Mouse (Mus musculus): ENCODE measurements around the gene Agbl5. TPM values are rescaled to one million over a fixed set of nuclear protein-coding genes. Genes with fewer than 3 reads are reported as not detected.
A peak's percentile ranks its signal among the peaks of the same experiment; 100 is the strongest.
"Not testable (repeated sequence)": the region's sequence is repeated elsewhere in the genome, so short reads cannot be mapped to it uniquely, and the experiment has no call there.

The Agbl5 gene
- polyA plus RNA-seq, 1 experiment from 2014 or later, result 28.8 TPM

DNA sequence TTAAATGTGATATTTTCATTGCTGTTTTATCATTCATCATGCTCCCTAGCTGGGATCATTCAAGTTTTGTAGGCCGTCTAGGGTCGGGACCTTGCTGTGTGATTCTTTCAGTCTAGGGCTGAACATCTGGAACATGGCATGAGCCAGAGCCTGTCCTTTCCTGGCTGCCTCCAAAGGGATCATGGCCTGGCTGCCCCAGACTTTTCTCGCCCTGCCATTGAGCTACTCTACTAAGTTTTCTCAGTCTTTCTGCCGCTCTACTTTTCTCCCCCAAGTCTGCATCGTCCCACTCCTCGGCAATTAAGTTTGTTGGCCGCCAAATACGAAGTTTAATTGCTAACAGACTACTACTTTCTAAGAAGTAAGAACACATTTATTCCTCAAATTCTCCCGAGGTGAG lies 19.5 kb upstream of the Agbl5 start:
- no peaks in the 10 kb centered on the region for H3K27me3 ChIP-seq
- H3K4me2 ChIP-seq, result peak overlapping the region; percentile 88
- H3K9me3 ChIP-seq, result no peaks in the 10 kb centered on the region
- peaks cover 15% of the 10 kb centered on the region for H3K4me1 ChIP-seq
- ATAC-seq (ENCODE audit: low FRiP score), result peak; percentile 42; the same call in 1 of the 2 replicates
- peaks cover 58% of the 10 kb centered on the region for H3K36me3 ChIP-seq (replicated peaks)
- H3K9ac ChIP-seq, result peak overlapping the region; percentile 85
- peak overlapping the region; percentile 89 for H3K4me3 ChIP-seq (replicated peaks)
- 18% methylated on average over 9 of the region's 9 CpGs for WGBS
- no peak overlapping the region for H3K27ac ChIP-seq

- peak overlapping the region; percentile 85 for H3K9ac ChIP-seq
- 1% methylated on average over 62 of the region's 63 CpGs for WGBS
- no peaks in the 10 kb centered on the region for H3K9me3 ChIP-seq
- H3K4me3 ChIP-seq (replicated peaks), result peak overlapping the region; percentile 89
- H3K27ac ChIP-seq, result peak overlapping the region; percentile 50; the same call in 1 of the 2 replicates
- no peaks in the 10 kb centered on the region for H3K27me3 ChIP-seq
- peaks cover 59% of the 10 kb centered on the region for H3K36me3 ChIP-seq (replicated peaks)
- H3K4me2 ChIP-seq, result peak overlapping the region; percentile 88
- peaks cover 15% of the 10 kb centered on the region for H3K4me1 ChIP-seq
- ATAC-seq (ENCODE audit: low FRiP score), result peak; percentile 95
Observed at GRCm38 (mm10) chr5:30869405-30870130, 18.9 kb upstream of the Agbl5 start.

- H3K4me2 ChIP-seq, result peak overlapping the region; percentile 88
- no peak overlapping the region for H3K27ac ChIP-seq
- H3K36me3 ChIP-seq (replicated peaks), result peaks cover 59% of the 10 kb centered on the region
- ATAC-seq (ENCODE audit: low FRiP score), result no peak
- peaks cover 15% of the 10 kb centered on the region for H3K4me1 ChIP-seq
- peak overlapping the region; percentile 85 for H3K9ac ChIP-seq
- WGBS, result 21% methylated on average over 2 of the region's 2 CpGs
- no peaks in the 10 kb centered on the region for H3K27me3 ChIP-seq
- H3K4me3 ChIP-seq (replicated peaks), result peak overlapping the region; percentile 89
- H3K9me3 ChIP-seq, result no peaks in the 10 kb centered on the region
Observed at GRCm38 (mm10) chr5:30870131-30870406, 18.4 kb upstream of the Agbl5 start.

- Histone ChIP-seq H3K27ac (no peak overlapping the region), H3K9ac (no peak overlapping the region), H3K27me3 (no peaks in the 10 kb centered on the region), H3K4me2 (no peak overlapping the region), H3K4me3 (replicated peaks) (no peak overlapping the region), H3K4me1 (peaks cover 15% of the 10 kb centered on the region), H3K36me3 (replicated peaks) (peaks cover 66% of the 10 kb centered on the region), H3K9me3 (no peaks in the 10 kb centered on the region)
- WGBS, result 92% methylated on average over 9 of the region's 9 CpGs
- ATAC-seq (ENCODE audit: low FRiP score), result no peak
Observed at GRCm38 (mm10) chr5:30872574-30872973, 15.9 kb upstream of the Agbl5 start.

GRCm38 (mm10) chr5:30874365-30874764 lies 14.1 kb upstream of the Agbl5 start:
- no peaks in the 10 kb centered on the region for H3K9me3 ChIP-seq
- peaks cover 73% of the 10 kb centered on the region for H3K36me3 ChIP-seq (replicated peaks)
- peaks cover 10% of the 10 kb centered on the region for H3K4me1 ChIP-seq
- no peak overlapping the region for H3K4me2 ChIP-seq
- H3K9ac ChIP-seq, result no peak overlapping the region
- no peak overlapping the region for H3K27ac ChIP-seq
- WGBS, result 95% methylated on average over 7 of the region's 7 CpGs
- H3K4me3 ChIP-seq (replicated peaks), result no peak overlapping the region
- no peak for ATAC-seq (ENCODE audit: low FRiP score)
- H3K27me3 ChIP-seq, result no peaks in the 10 kb centered on the region

DNA sequence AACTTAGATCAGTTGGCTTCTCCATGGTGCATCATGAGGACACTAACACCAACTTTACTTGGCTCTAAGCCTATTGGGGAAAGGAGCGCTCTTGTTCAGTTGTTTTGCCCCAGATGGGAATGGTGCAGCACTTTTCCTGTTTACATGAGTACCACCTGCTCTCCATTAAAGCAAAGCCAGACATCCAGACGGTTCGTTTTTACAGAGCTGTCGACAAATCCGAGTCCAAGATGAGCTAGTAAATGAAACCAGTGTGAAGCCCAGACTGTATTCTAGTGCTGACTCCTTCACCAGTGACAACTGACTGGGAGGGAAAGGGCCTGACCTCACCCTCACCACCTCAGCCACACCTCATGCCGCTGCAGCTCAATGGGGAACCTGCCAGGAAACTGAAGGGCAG lies 9.9 kb upstream of the Agbl5 start:
- Histone ChIP-seq H3K36me3 (replicated peaks) (peaks cover 46% of the 10 kb centered on the region), H3K4me2 (no peak overlapping the region), H3K9me3 (no peaks in the 10 kb centered on the region), H3K9ac (no peak overlapping the region), H3K4me3 (replicated peaks) (no peak overlapping the region), H3K4me1 (no peaks in the 10 kb centered on the region), H3K27ac (no peak overlapping the region), H3K27me3 (no peaks in the 10 kb centered on the region)
- ATAC-seq (ENCODE audit: low FRiP score), result no peak
- 75% methylated on average over 6 of the region's 6 CpGs for WGBS

GRCm38 (mm10) chr5:30879347-30879943 lies 9.0 kb upstream of the Agbl5 start:
- Histone ChIP-seq H3K4me2 (no peak overlapping the region), H3K4me3 (replicated peaks) (no peak overlapping the region), H3K36me3 (replicated peaks) (peaks cover 38% of the 10 kb centered on the region), H3K9me3 (no peaks in the 10 kb centered on the region), H3K27ac (no peak overlapping the region), H3K9ac (no peak overlapping the region), H3K27me3 (no peaks in the 10 kb centered on the region), H3K4me1 (no peaks in the 10 kb centered on the region)
- 85% methylated on average over 5 of the region's 5 CpGs for WGBS
- no peak for ATAC-seq (ENCODE audit: low FRiP score)

GRCm38 (mm10) chr5:30881839-30882238 lies 6.7 kb upstream of the Agbl5 start:
- H3K27me3 ChIP-seq; H3K4me3 ChIP-seq (replicated peaks); H3K9ac ChIP-seq; H3K9me3 ChIP-seq; H3K4me2 ChIP-seq; ATAC-seq (ENCODE audit: low FRiP score); H3K27ac ChIP-seq; H3K4me1 ChIP-seq: not testable (repeated sequence)
- H3K36me3 ChIP-seq (replicated peaks), result peaks cover 14% of the 10 kb centered on the region
- 89% methylated on average over 4 of the region's 4 CpGs for WGBS

- Histone ChIP-seq H3K27me3 (no peaks in the 10 kb centered on the region), H3K4me2 (peak overlapping the region; percentile 69; the same call in 1 of the 2 replicates), H3K9me3 (no peaks in the 10 kb centered on the region), H3K4me1 (peaks cover 17% of the 10 kb centered on the region), H3K36me3 (replicated peaks) (peaks cover 9% of the 10 kb centered on the region), H3K9ac (no peak overlapping the region), H3K27ac (no peak overlapping the region), H3K4me3 (replicated peaks) (no peak overlapping the region)
- 47% methylated on average over 4 of the region's 4 CpGs for WGBS
- ATAC-seq (ENCODE audit: low FRiP score), result no peak
Observed at GRCm38 (mm10) chr5:30886209-30886608, 2.3 kb upstream of the Agbl5 start.

- ATAC-seq (ENCODE audit: low FRiP score), result no peak
- Histone ChIP-seq H3K9ac (peak overlapping the region; percentile 77), H3K27me3 (no peaks in the 10 kb centered on the region), H3K27ac (peak overlapping the region; percentile 98), H3K36me3 (replicated peaks) (peaks cover 14% of the 10 kb centered on the region), H3K4me3 (replicated peaks) (peak overlapping the region; percentile 82), H3K4me2 (peak overlapping the region; percentile 69), H3K4me1 (peaks cover 17% of the 10 kb centered on the region), H3K9me3 (no peaks in the 10 kb centered on the region)
- WGBS, result 25% methylated on average over 5 of the region's 5 CpGs
Observed at GRCm38 (mm10) chr5:30886731-30887130, 1.8 kb upstream of the Agbl5 start.

DNA sequence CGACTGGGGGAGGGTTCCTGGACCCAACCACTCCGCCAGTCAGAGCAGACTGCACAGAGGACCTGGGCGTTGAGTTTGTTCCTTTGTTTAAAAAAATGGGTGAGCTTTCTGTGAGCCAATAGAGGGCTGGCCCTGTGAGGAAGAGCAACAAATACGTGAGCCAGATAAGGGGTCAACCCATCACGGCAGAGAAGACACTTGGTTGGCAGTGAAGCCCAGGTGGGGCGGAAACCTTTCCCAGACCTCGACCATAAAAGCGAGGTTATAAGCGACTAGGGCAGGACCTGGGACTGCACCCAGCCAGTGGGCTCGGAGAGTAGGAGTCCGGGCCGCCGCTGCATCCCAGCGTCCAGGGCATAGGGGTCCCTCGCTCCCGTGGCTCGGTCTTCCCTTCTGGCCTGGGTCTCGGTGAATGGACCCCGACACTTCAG lies 1.1 kb upstream of the Agbl5 start:
- peak; percentile 45 for ATAC-seq (ENCODE audit: low FRiP score)
- H3K27ac ChIP-seq, result peak overlapping the region; percentile 98
- H3K4me2 ChIP-seq, result peak overlapping the region; percentile 69
- H3K36me3 ChIP-seq (replicated peaks), result peaks cover 20% of the 10 kb centered on the region
- no peaks in the 10 kb centered on the region for H3K27me3 ChIP-seq
- H3K4me1 ChIP-seq, result peaks cover 17% of the 10 kb centered on the region
- under 1% methylated on average over 19 of the region's 19 CpGs for WGBS
- H3K4me3 ChIP-seq (replicated peaks), result peak overlapping the region; percentile 82
- H3K9me3 ChIP-seq, result no peaks in the 10 kb centered on the region
- peak overlapping the region; percentile 77 for H3K9ac ChIP-seq

- Histone ChIP-seq H3K27me3 (no peaks in the 10 kb centered on the region), H3K4me3 (replicated peaks) (peak overlapping the region; percentile 82), H3K9ac (peak overlapping the region; percentile 77), H3K4me1 (peaks cover 17% of the 10 kb centered on the region), H3K27ac (peak overlapping the region; percentile 98), H3K36me3 (replicated peaks) (peaks cover 26% of the 10 kb centered on the region), H3K4me2 (peak overlapping the region; percentile 69), H3K9me3 (no peaks in the 10 kb centered on the region)
- ATAC-seq (ENCODE audit: low FRiP score), result peak; percentile 86
- WGBS, result under 1% methylated on average over 28 of the region's 28 CpGs
Observed at GRCm38 (mm10) chr5:30887858-30888336, 597 bp upstream of the Agbl5 start.

All from forebrain, embryonic 12.5 days (tissue).